Mouse (Mus musculus): ENCODE data around the gene Dsel. TPM values are rescaled to one million over a fixed set of nuclear protein-coding genes. Genes with fewer than 3 reads are reported as not detected.

Dsel gene
- 2.5 TPM for total RNA-seq (2023)

DNA sequence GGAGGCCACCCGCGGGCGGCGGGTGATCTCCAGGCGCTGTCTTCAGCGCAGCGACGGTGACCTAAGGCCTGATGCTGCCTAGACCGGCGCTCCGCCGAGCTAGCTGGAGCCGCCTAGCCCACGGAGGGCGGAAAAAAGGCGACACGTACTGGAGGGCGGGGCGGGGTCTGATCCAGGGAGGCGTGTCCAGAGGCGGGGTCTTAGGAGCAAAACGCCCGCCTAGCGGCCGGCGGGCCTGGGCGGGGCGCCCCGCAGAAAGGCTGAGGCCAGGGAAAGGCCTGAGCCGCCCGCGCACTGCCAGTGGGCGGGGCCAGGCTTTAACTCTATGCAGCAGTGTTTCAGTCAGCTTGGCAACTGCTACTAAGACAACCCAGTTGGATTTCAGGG, at the start of gene Dsel:
Dsel (minus strand) TSS at position 140 of the 387 bp plus-strand sequence.

Measured in CD8-positive naive resting alpha-beta T cell, adult 57 days (primary cell).